In genomic region chr1:80383613-80384589, GRCm38 (mm10) we compare ENCODE assay signal across 12 mouse cellular contexts. TPM values are rescaled to one million over a fixed set of nuclear protein-coding genes. Genes with fewer than 3 reads are reported as not detected.
A peak's percentile ranks its signal among the peaks of the same experiment; 100 is the strongest.
DNase-seq lines count a peak whose midpoint lies in the region; ATAC-seq and TF ChIP-seq lines count a peak whose summit lies in the region.
"Had no signal": no experiment of that assay in that cellular context is flagged by ENCODE, and none has a peak within 500 bp of the region (broad histone marks: within the 10 kb centered on the region; RNA-seq: fewer than 3 reads in every experiment).

No protein-coding gene starts in this region.

- no peak overlapping the region for H3K27ac ChIP-seq in hindbrain, embryonic 11.5 days (ENCODE audit: low read depth, low read length)
- H3K27ac ChIP-seq: embryonic facial prominence, embryonic 15.5 days; midbrain, embryonic 12.5 days had no signal

- H3K36me3 ChIP-seq in hindbrain, embryonic 11.5 days (ENCODE audit: control insufficient read depth, insufficient read depth, low read length): no peaks in the 10 kb centered on the region
- H3K36me3 ChIP-seq: embryonic facial prominence, embryonic 15.5 days; midbrain, embryonic 12.5 days had no signal

- H3K4me3 ChIP-seq in lung, adult 2 months (replicated peaks; ENCODE audit: extremely low read depth, low read depth, low read length): no peak overlapping the region
- H3K4me3 ChIP-seq in hindbrain, embryonic 11.5 days (ENCODE audit: low read depth, low read length): no peak overlapping the region
- H3K4me3 ChIP-seq: embryonic facial prominence, embryonic 15.5 days; midbrain, embryonic 12.5 days had no signal

- TF ChIP-seq POLR2A in lung, adult 2 months (IDR thresholded peaks at IDR 0.05; ENCODE audit: borderline replicate concordance, extremely low read depth, low read depth, low read length): no peak

- 61% methylated on average over 25 of the region's 25 CpGs for WGBS in lung, adult 2 months
- 90% methylated on average over 25 of the region's 25 CpGs for WGBS in hindbrain, embryonic 11.5 days

- no peak overlapping the region for H3K9ac ChIP-seq in hindbrain, embryonic 11.5 days (ENCODE audit: low read depth, low read length)
- H3K9ac ChIP-seq: embryonic facial prominence, embryonic 15.5 days; midbrain, embryonic 12.5 days had no signal

- H3K4me2 ChIP-seq in hindbrain, embryonic 11.5 days (replicated peaks; ENCODE audit: low read depth, low read length): no peak overlapping the region
- H3K4me2 ChIP-seq: embryonic facial prominence, embryonic 15.5 days; midbrain, embryonic 12.5 days had no signal

- ATAC-seq in hindbrain, embryonic 11.5 days (ENCODE audit: low FRiP score): no peak

- TF ChIP-seq CTCF in lung, adult 2 months (IDR thresholded peaks at IDR 0.05; ENCODE audit: insufficient read depth, low read length): no peak

- no peaks in the 10 kb centered on the region for H3K27me3 ChIP-seq in hindbrain, embryonic 11.5 days (ENCODE audit: control insufficient read depth, insufficient read depth, low read length)
- H3K27me3 ChIP-seq: embryonic facial prominence, embryonic 15.5 days; midbrain, embryonic 12.5 days had no signal

- no peaks in the 10 kb centered on the region for H3K4me1 ChIP-seq in lung, adult 2 months (ENCODE audit: control insufficient read depth, insufficient read depth, low read length)
- H3K4me1 ChIP-seq in hindbrain, embryonic 11.5 days (replicated peaks; ENCODE audit: control insufficient read depth, insufficient read depth, low read length): no peaks in the 10 kb centered on the region
- H3K4me1 ChIP-seq: embryonic facial prominence, embryonic 15.5 days; midbrain, embryonic 12.5 days had no signal

- peak; percentile 9 to 10 for DNase-seq in lung, adult 18-20 months
- no peak for DNase-seq in lung, adult 2 months
- DNase-seq in heart, postnatal 4 days: peak; percentile 32
- DNase-seq in lung, postnatal 36 days: peak; percentile 17
- peak; percentile 34 for DNase-seq in thymus, postnatal 25 days
- no peak for DNase-seq in adrenal gland, postnatal 14 days
- DNase-seq in hindbrain, embryonic 11.5 days (ENCODE audit: low spot score): no peak
- DNase-seq in right cerebral cortex, postnatal 4 days: no peak
- DNase-seq: kidney, adult 2 months; right cerebral cortex, adult 18-20 months had no signal

- no peaks in the 10 kb centered on the region for H3K9me3 ChIP-seq in hindbrain, embryonic 11.5 days (ENCODE audit: control insufficient read depth, low read length)
- H3K9me3 ChIP-seq: embryonic facial prominence, embryonic 15.5 days; midbrain, embryonic 12.5 days had no signal

RNA-seq across cellular contexts. Expression of gene Cul3, which starts 43.6 kb away (rescaled TPM):
- 6.8 and 13.2 TPM in 2 replicates for polyA plus RNA-seq in lung, adult 2 months (2012; rRNA removed)
- total RNA-seq in heart, postnatal 4 days (2021): 100 to 1,000 TPM; 123 to 124 TPM
- total RNA-seq in adrenal gland, postnatal 14 days (2021): 112 and 119 TPM in 2 replicates
- polyA plus RNA-seq in hindbrain, embryonic 11.5 days (2014; fragmentation: Nextera tagmentation; extraction: Ambion mirVana): 51.1 and 64.0 TPM in 2 replicates

Comparison
In these comparisons a context has a peak if more than half of its experiments do, and no peak if none do; other contexts are left out.
1. DNase-seq: peak in lung, adult 18-20 months (2 of 2), heart, postnatal 4 days (single experiment), lung, postnatal 36 days (single experiment) and thymus, postnatal 25 days (single experiment); none in lung, adult 2 months (single experiment), adrenal gland, postnatal 14 days (single experiment), hindbrain, embryonic 11.5 days (single experiment) and right cerebral cortex, postnatal 4 days (single experiment).